Mouse (Mus musculus) large intestine, adult 2 months (tissue): ENCODE results near the gene Thbs2. TPM values are rescaled to one million over a fixed set of nuclear protein-coding genes. Genes with fewer than 3 reads are reported as not detected.

Experiments used
- DNase-seq: peaks from one replicate; pipeline ENCODE4 v3.0.0-alpha.2; 2012; ENCODE audit warnings: low read depth, low spot score
- WGBS: fragments of 180-500 bp; shearing (Covaris S2); methylation state at CpG from one replicate; pipeline ENCODE4 v1.1.7; 2018; 5-methylcytosine and 5-hydroxymethylcytosine counted together
- polyA plus RNA-seq: library from polyadenylated mRNA; depleted of rRNA; stranded (reverse); fragments of >200 nt; gene quantifications from 2 replicates; pipeline ENCODE4 v1.2.3, GENCODE M21; 2012; rRNA removed

Gene Thbs2
- 5.5 and 8.9 TPM in 2 replicates for polyA plus RNA-seq

- WGBS = 5% methylated on average over 14 of the region's 14 CpGs
- DNase-seq = no peak
Observed at GRCm38 (mm10) chr17:14693994-14694374, at the start of gene Thbs2. TSS of gene Thbs2 (minus strand) at chr17:14694235.

GRCm38 (mm10) chr17:14735493-14736004 is 41.5 kb upstream of the Thbs2 start:
- 51% methylated on average over 6 of the region's 6 CpGs for WGBS
- no peak for DNase-seq

- 74% methylated on average over 4 of the region's 4 CpGs for WGBS
- no peak for DNase-seq
Observed at GRCm38 (mm10) chr17:14734380-14734779, 40.3 kb upstream of the Thbs2 start.

- 69% methylated on average over 10 of the region's 10 CpGs for WGBS
- no peak for DNase-seq
Observed at GRCm38 (mm10) chr17:14733941-14734340, 39.9 kb upstream of the Thbs2 start.

GRCm38 (mm10) chr17:14733027-14733426 is 39.0 kb upstream of the Thbs2 start:
- WGBS = 93% methylated on average over 1 of the region's 1 CpGs
- no peak for DNase-seq

- 55% methylated on average over 5 of the region's 5 CpGs for WGBS
- DNase-seq = no peak
Observed at GRCm38 (mm10) chr17:14730629-14731028, 36.6 kb upstream of the Thbs2 start.

GRCm38 (mm10) chr17:14727481-14727880 is 33.4 kb upstream of the Thbs2 start:
- 50% methylated on average over 3 of the region's 3 CpGs for WGBS
- DNase-seq = no peak

- DNase-seq = no peak
- WGBS = 14% methylated on average over 2 of the region's 2 CpGs
Observed at GRCm38 (mm10) chr17:14724786-14725185, 30.8 kb upstream of the Thbs2 start.

- 67% methylated on average over 4 of the region's 4 CpGs for WGBS
- DNase-seq = no peak
Observed at GRCm38 (mm10) chr17:14721325-14721724, 27.3 kb upstream of the Thbs2 start.

- DNase-seq = no peak
Observed at GRCm38 (mm10) chr17:14720912-14721311, 26.9 kb upstream of the Thbs2 start.

GRCm38 (mm10) chr17:14720227-14720626 is 26.2 kb upstream of the Thbs2 start:
- no peak for DNase-seq
- WGBS = 77% methylated on average over 7 of the region's 7 CpGs

More at GRCm38 (mm10) chr17:14720912-14721311, 26.9 kb upstream of the Thbs2 start:
- 78% methylated on average over 4 of the region's 4 CpGs for WGBS

- 54% methylated on average over 4 of the region's 4 CpGs for WGBS
- no peak for DNase-seq
Observed at GRCm38 (mm10) chr17:14718801-14719200, 24.8 kb upstream of the Thbs2 start.

- 87% methylated on average over 8 of the region's 8 CpGs for WGBS
- DNase-seq = no peak
Observed at GRCm38 (mm10) chr17:14714782-14715181, 20.7 kb upstream of the Thbs2 start.

- WGBS = 88% methylated on average over 3 of the region's 3 CpGs
- no peak for DNase-seq
Observed at GRCm38 (mm10) chr17:14714374-14714773, 20.3 kb upstream of the Thbs2 start.

- 85% methylated on average over 3 of the region's 3 CpGs for WGBS
- no peak for DNase-seq
Observed at GRCm38 (mm10) chr17:14711784-14712183, 17.7 kb upstream of the Thbs2 start.

GRCm38 (mm10) chr17:14711032-14711431 is 17.0 kb upstream of the Thbs2 start:
- WGBS = 70% methylated on average over 3 of the region's 3 CpGs

GRCm38 (mm10) chr17:14706066-14706465 is 12.0 kb upstream of the Thbs2 start:
- 76% methylated on average over 4 of the region's 4 CpGs for WGBS
- DNase-seq = no peak

More at GRCm38 (mm10) chr17:14711032-14711431, 17.0 kb upstream of the Thbs2 start:
- DNase-seq = no peak

GRCm38 (mm10) chr17:14705466-14705865 is 11.4 kb upstream of the Thbs2 start:
- WGBS = 70% methylated on average over 2 of the region's 2 CpGs
- no peak for DNase-seq

- DNase-seq = no peak
- WGBS = 67% methylated on average over 6 of the region's 6 CpGs
Observed at GRCm38 (mm10) chr17:14703771-14704170, 9.7 kb upstream of the Thbs2 start.

GRCm38 (mm10) chr17:14703268-14703667 is 9.2 kb upstream of the Thbs2 start:
- 42% methylated on average over 4 of the region's 4 CpGs for WGBS
- DNase-seq = no peak

- WGBS = 46% methylated on average over 3 of the region's 3 CpGs
- no peak for DNase-seq
Observed at GRCm38 (mm10) chr17:14702701-14703100, 8.7 kb upstream of the Thbs2 start.

- DNase-seq = no peak
- 50% methylated on average over 2 of the region's 2 CpGs for WGBS
Observed at GRCm38 (mm10) chr17:14701891-14702290, 7.9 kb upstream of the Thbs2 start.
